Mouse (Mus musculus): ENCODE measurements around the gene Hspb6. TPM values are rescaled to one million over a fixed set of nuclear protein-coding genes. Genes with fewer than 3 reads are reported as not detected.

The Hspb6 gene
- 3.2 and 4.2 TPM in 2 replicates for total RNA-seq (2017)

- ATAC-seq (replicated peaks; ENCODE audit: low read depth, poor library complexity, severe bottlenecking), result peak; percentile 88
These were observed at the start of gene Hspb6, which contains the start of gene Proser3 for GRCm38 (mm10) chr7:30552102-30553020. Hspb6 (plus strand) TSS chr7:30552178. Proser3 (minus strand) TSS chr7:30552299.

- ATAC-seq (replicated peaks; ENCODE audit: low read depth, poor library complexity, severe bottlenecking), result no peak
These were observed 43.9 kb upstream of the Hspb6 start for GRCm38 (mm10) chr7:30508061-30508460.

DNA sequence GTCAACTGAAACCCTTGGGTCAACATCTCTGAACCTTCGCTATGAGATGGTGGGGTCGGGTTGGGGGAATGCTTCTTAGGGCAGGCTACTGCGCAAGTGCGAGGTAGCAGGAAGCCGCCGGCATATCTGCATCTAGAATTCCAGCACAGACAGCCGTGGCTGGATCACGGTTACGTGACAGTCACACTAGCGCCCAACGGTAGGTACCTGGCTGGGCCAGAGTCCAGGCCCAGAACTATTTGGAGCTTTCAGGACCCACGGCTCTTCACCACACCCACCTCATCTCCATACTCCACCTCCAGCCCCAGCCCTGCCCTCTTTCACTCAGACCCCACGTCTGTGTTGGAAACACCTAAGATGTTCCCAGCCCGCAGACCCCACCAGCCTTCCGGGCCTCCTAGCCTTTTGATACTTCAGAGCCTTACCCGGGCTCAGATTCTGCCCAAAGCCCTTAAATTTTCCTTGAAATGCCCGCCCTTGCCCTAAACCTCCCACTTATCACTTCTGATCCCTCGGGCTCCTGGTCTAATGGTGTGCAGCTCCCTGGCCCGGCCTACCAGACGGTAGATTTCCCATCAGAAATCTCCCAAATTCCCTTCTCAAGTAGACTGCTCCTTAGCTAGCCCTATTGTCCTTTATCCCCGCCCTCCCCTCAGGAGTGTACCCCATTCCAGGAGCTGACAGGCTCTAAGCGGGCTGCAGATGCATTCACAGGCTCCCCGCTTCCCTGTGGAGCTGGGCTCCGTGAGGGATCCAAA, 36.8 kb upstream of the Hspb6 start:
- ATAC-seq (replicated peaks; ENCODE audit: low read depth, poor library complexity, severe bottlenecking), result no peak

DNA sequence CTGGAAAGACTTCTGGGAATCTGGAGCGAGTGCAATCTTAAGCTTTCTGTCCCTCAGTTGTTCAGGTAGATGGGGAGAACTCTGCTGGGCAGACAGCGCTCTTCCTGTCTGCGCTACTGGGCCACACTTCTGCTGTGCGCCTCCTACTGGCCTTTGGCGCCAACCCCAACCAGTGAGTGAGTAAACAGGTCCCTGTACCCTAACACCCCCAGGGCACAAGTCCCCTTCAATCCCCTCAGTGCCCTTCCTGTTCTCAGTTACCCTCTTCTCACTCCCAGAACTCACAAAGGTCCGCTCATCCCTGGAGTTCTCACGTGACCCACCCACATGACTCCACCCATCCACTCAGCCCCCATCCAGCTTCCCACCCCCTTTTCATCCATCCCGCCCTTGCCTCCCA, 33.7 kb upstream of the Hspb6 start:
- no peak for ATAC-seq (replicated peaks; ENCODE audit: low read depth, poor library complexity, severe bottlenecking)

- ATAC-seq (replicated peaks; ENCODE audit: low read depth, poor library complexity, severe bottlenecking), result no peak
These were observed 31.6 kb upstream of the Hspb6 start for GRCm38 (mm10) chr7:30520396-30520795.

DNA sequence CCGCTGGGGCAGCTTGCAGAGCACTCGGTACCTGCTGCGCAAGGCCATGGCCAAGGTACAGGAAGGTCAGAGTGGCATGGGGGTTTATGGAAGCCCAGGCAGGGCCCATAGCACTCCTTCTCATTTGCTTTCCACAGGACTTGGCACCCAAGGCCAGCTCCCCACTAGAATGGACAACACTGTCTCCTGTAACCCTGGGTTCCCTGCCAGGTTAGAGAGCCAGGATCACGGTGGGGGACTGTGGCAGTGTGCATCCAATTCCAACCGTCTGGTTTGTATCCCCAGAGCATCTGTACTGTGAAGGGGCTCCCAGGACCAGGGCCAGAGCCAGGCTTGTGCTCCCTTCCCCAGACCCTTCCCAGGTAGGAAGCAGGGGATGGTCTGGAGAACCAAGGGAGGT, 31.1 kb upstream of the Hspb6 start:
- no peak for ATAC-seq (replicated peaks; ENCODE audit: low read depth, poor library complexity, severe bottlenecking)

DNA sequence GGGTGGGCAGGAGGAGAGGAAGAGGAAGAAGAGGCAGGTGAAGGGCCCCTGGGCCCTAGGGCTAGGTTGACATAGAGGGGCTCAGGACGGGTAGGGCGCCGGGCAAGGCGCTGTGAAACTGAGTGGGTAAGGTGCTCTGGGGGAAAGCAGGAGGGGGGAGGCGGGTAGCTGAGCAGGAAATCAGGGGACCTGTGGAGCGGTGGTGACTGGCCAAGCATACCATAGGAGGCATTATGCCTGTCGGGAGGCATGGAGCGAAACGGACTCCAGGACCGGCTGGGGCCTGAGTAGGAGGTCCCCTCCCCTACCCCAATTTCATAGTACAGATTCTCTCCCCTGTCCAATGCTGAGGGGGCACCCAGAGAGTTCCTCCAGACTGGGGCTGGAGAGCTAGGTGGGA, 29.1 kb upstream of the Hspb6 start:
- ATAC-seq (replicated peaks; ENCODE audit: low read depth, poor library complexity, severe bottlenecking), result no peak

DNA sequence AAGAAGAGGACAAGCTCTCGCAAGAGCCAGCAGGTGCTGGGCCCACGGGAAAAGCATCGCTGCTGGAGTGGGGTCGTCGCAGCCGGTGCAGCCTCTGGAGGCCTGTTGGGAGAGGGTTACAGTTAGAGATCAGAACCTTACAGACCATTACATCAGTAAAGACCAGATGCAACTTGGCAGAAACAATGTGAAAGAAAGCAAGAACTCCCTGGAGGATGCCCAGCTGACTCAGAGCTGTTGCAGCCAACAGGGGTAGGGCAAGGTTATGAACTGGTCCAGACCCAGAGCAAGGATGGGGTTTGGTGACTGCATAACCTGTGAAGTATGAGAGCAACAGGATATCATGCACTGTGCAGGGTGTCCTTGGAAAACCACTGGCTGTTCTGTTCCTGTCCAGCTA, 27.5 kb upstream of the Hspb6 start:
- no peak for ATAC-seq (replicated peaks; ENCODE audit: low read depth, poor library complexity, severe bottlenecking)

DNA sequence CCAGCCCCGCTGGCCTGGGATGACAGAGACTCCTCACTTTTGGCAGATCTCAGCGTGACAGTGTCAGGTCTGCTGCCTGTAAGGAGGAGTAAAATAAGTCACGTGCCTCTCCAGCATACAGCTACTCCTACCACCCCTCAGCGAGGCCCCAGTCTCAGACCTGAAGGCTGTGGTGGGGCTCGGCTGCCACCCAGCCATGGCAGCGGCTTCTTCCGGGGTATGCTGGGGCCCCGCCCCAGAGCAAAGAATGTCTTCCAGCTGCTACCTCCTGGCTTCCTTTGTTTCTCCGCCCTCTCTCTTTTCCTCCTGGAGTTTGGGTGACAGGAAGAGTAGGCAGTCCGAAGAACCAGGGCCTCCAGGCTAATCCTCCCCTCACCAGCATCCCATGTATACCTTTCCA, 26.0 kb upstream of the Hspb6 start:
- ATAC-seq (replicated peaks; ENCODE audit: low read depth, poor library complexity, severe bottlenecking), result no peak

DNA sequence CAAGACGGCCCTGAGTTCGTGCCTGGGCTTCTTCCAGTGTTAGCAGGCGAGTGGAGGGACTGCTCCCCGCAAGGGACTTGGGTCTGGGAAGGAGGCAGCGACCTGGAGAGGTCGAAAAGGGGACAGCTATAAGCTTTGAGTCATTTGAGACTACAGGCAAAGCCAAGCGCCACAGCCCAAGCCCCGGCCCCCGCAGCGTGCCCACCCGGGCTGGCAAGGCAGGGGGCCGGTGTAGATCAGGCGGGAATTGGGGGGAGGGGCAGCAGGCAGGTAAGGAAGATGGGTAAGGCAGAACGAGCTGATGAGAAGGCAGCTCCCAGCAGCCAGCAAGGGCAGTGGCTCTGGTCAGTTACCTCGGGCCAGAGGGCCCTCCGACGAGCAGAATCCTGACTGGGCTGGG, 25.6 kb upstream of the Hspb6 start:
- no peak for ATAC-seq (replicated peaks; ENCODE audit: low read depth, poor library complexity, severe bottlenecking)

DNA sequence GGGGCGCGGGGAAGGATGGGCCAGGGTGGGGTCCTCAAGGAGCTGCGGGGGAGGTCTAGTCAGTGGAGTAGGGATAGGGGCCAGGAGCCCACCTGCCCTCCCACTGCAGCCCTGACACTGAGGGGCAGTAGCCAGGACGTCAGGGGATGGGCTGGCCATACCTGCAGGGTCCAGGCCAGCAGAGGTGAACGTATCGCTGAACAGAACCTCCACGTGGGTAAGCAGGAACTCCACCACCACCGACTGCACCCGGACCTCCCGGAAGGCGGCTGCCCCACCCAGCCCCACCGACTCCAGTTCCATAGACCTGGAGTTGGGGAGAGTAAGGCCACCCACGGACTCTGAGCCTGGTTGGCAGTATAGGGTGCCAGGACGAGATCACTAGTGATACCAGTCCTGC, 25.0 kb upstream of the Hspb6 start:
- ATAC-seq (replicated peaks; ENCODE audit: low read depth, poor library complexity, severe bottlenecking), result no peak

DNA sequence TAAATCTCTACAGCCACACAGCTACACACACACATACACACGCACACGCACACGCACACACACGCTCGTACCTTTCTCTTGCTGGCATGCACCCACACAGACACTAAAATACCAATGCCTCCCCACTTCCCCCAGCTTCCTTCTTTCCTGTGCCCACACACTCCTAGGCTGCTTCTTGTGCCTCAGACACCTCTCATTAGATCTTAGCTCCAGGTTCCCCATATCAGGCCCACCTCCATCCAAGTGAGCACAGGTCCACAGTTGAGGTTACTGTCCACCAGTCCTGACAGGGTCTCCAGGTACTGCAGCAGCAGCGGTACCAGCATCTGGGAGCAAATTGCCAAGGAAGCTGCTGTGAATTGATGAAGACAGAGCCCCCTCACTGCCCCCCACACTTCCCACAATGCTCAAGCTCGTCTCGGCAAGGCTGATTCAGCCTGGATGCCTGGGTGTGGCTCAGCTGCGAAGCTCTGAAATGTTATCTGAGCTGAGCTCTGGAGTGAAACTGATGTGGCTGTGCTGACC, 20.6 kb upstream of the Hspb6 start:
- ATAC-seq (replicated peaks; ENCODE audit: low read depth, poor library complexity, severe bottlenecking), result no peak

DNA sequence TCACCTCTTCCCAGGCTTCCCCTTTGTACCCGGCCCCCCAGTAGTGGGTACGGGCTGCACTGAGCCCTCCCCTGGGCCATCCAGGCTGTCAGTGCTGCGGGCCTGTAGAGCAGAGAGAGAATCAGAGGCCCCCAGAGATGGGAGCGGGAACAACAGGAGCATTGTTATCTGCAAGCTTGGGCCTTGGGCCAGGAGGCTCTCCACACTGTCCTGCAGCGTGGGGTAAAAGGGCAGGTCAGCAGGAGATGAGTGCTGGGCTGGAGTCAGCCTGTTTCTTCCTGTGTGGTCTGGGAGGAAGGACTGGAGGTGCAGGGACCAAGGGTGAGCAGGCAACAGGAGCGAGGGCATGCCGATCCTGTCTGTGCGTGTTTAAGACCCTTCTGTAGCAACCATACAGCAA, 19.0 kb upstream of the Hspb6 start:
- no peak for ATAC-seq (replicated peaks; ENCODE audit: low read depth, poor library complexity, severe bottlenecking)

GRCm38 (mm10) chr7:30533941-30534632, 17.9 kb upstream of the Hspb6 start:
- no peak for ATAC-seq (replicated peaks; ENCODE audit: low read depth, poor library complexity, severe bottlenecking)

DNA sequence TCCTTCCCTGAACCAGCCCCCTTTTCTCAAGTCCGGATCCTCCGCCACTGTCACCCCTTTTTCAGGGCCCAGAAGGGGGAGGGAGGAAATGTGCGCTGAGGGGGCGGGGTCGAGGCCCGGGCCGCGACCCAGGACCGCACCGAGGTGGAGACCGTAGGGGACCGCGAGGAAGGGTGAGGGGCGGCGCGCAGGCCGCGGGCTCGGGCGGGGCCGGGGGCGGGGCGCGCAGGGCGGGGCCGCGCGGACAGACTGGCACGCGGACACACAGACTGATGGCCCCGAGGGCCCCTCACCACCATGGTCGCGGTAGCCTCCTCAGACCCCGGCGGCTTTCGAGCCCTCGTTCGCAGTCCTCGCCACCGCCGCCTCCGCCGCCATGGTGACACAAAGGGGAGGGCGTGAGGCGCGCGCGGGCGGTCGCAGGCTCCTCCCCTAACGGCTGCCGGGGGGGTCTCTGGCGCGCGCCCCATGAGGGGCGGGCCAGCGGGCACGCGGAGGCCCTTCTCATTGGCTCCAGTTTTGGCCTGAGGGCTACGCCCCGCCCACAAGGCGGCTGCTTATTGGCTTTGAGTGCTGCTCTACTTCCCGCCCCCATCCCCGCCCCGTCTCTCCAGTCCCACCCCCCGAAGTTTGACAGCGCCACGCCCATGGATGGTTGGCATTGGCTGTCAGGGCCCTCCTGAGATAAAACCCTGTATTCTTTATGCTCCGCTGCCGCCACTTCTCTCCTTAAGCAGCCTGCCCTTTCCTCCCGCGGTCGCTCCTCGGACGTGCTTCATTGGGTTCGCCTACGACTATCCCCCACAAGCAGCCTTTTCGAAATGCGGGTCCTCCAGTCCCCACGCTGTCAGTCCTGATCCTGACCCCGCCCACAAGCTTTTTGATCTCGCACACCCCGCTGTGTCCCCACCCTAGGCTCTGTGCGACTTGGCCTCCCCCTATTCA, 17.1 kb upstream of the Hspb6 start, which contains the start of gene Arhgap33:
Arhgap33 (minus strand) TSS at position 428 of the 945 bp plus-strand sequence.
- peak; percentile 90 for ATAC-seq (replicated peaks; ENCODE audit: low read depth, poor library complexity, severe bottlenecking)

DNA sequence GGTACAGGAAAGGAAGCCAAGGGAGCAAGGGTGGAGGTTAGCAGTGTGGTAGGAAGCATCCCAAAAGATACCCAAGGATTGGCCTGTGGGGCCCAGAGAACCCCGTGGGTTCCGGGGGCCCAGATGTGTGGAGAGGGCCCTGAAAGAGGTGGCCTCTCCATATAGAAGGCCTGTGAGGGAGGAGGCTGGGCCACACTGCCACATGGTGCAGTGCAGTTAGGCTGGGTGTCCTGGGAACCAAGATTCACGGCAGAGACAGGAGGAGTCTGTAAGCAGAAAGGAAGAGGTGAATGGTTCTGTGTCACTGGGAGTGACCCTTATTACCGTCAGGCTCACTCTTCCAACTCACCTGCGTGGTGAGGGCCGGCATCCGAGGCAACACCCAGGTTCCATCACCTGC, 11.4 kb upstream of the Hspb6 start:
- no peak for ATAC-seq (replicated peaks; ENCODE audit: low read depth, poor library complexity, severe bottlenecking)

DNA sequence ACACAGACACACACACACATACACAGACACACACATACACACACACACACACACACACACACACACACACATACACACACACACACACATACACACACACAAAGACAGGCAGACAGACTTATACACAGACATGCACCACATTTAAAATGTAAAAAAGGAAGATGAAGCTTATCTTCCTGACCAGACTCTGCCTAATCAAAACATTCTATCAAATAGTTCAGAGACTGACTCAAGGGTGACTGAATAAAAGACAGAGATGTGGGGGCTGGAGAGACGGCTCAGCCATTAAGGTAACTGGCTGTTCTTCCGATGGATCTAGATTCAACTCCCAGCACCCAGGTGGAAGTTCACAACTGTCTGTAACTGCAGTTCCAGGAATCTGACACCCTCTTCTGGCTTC, 7.7 kb upstream of the Hspb6 start:
- ATAC-seq (replicated peaks; ENCODE audit: low read depth, poor library complexity, severe bottlenecking), result no peak

DNA sequence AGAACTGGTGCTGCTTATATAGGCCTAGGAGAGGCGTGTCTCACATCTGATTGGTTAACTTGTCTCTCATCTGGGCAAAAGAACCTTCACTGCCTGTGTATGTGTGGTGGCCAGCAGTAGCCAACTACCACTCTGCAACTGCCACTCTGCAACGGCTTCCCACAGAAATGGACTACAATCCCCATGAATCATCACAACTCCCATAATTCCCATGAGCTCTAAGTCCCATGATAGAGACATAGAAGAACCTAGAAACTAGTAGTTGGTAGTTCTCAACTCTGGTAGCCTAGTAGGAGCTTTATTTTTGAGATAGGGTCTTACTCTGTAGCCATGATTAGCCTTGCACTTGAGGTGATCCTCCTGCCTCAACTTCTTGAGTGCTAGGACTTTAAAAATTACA, 2.1 kb upstream of the Hspb6 start:
- ATAC-seq (replicated peaks; ENCODE audit: low read depth, poor library complexity, severe bottlenecking), result no peak

DNA sequence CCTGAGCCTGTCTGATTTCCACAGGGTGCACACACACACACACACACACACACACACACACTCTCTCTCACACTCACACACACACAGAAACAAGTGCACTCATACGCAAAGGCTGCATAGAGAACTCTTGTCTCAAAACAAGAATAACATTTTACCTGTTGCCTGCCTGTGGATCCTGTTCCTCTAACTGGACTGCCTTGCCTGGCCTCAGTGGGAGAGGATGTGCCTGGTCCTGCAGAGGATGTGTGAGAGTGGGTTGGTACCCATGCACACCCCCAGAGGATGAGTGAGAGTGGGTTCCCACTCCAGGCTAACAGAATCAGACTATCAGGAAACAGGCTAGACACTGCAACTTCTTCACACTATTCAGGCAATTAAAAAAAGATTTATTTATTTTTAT, 1.4 kb upstream of the Hspb6 start:
- no peak for ATAC-seq (replicated peaks; ENCODE audit: low read depth, poor library complexity, severe bottlenecking)

All from common myeloid progenitor, adult 5-6 weeks (primary cell).